Mouse (Mus musculus): Measurements from ENCODE around the gene Scnn1b. TPM values are rescaled to one million over a fixed set of nuclear protein-coding genes. Genes with fewer than 3 reads are reported as not detected.

The Scnn1b gene
- total and polyA plus RNA-seq, 3 experiments: 0.47 TPM; not detected in 2

GRCm38 (mm10) chr7:121899940-121900339 lies 35.1 kb downstream of the Scnn1b start:
- H3K36me3 ChIP-seq (ENCODE audit: control insufficient read depth, insufficient read depth, low read length): no peaks in the 10 kb centered on the region
- TF ChIP-seq EP300 (IDR thresholded peaks at IDR 0.05; ENCODE audit: insufficient read depth, low read depth, low read length): no peak
- intact Hi-C loops (cut with DNase I): loop anchor here (2.0 kb wide), 1 partner anchor 63 kb away; no protein-coding TSS in a partner anchor
- 21% methylated on average over 7 of the region's 7 CpGs for WGBS
- H3K27me3 ChIP-seq (ENCODE audit: control insufficient read depth, insufficient read depth, low read length): peaks cover 2% of the 10 kb centered on the region
- no peak overlapping the region for H3K4me3 ChIP-seq
- no peaks in the 10 kb centered on the region for H3K4me1 ChIP-seq (ENCODE audit: control insufficient read depth, insufficient read depth, low read length)
- H3K27ac ChIP-seq: no peak overlapping the region
- no peak for DNase-seq
- no peak overlapping the region for H3K9ac ChIP-seq (ENCODE audit: low read depth, low read length)
- no peaks in the 10 kb centered on the region for H3K79me2 ChIP-seq (replicated peaks; ENCODE audit: control insufficient read depth, insufficient read depth, low read length)

GRCm38 (mm10) chr7:121902757-121903411 lies 38.0 kb downstream of the Scnn1b start:
- Histone ChIP-seq H3K79me2 (replicated peaks; ENCODE audit: control insufficient read depth, insufficient read depth, low read length) (no peaks in the 10 kb centered on the region), H3K4me1 (ENCODE audit: control insufficient read depth, insufficient read depth, low read length) (no peaks in the 10 kb centered on the region), H3K9ac (ENCODE audit: low read depth, low read length) (no peak overlapping the region), H3K27ac (no peak overlapping the region), H3K4me3 (no peak overlapping the region), H3K36me3 (ENCODE audit: control insufficient read depth, insufficient read depth, low read length) (no peaks in the 10 kb centered on the region), H3K27me3 (ENCODE audit: control insufficient read depth, insufficient read depth, low read length) (peaks cover 2% of the 10 kb centered on the region)
- DNase-seq: no peak
- TF ChIP-seq POLR2A (IDR thresholded peaks at IDR 0.05; ENCODE audit: insufficient read depth, low read depth, low read length): no peak
- TF ChIP-seq CTCF (IDR thresholded peaks at IDR 0.05): no peak
- no peak for TF ChIP-seq EP300 (IDR thresholded peaks at IDR 0.05; ENCODE audit: insufficient read depth, low read depth, low read length)
- 41% methylated on average over 8 of the region's 8 CpGs for WGBS
- intact Hi-C loops (cut with DNase I): no loop called here

- H3K27me3 ChIP-seq (ENCODE audit: control insufficient read depth, insufficient read depth, low read length): no peaks in the 10 kb centered on the region
- intact Hi-C loops (cut with DNase I): no loop called here
- H3K79me2 ChIP-seq (replicated peaks; ENCODE audit: control insufficient read depth, insufficient read depth, low read length): no peaks in the 10 kb centered on the region
- 56% methylated on average over 4 of the region's 4 CpGs for WGBS
- no peak overlapping the region for H3K4me3 ChIP-seq
- no peak overlapping the region for H3K27ac ChIP-seq
- no peak overlapping the region for H3K9ac ChIP-seq (ENCODE audit: low read depth, low read length)
- H3K4me1 ChIP-seq (ENCODE audit: control insufficient read depth, insufficient read depth, low read length): no peaks in the 10 kb centered on the region
- H3K36me3 ChIP-seq (ENCODE audit: control insufficient read depth, insufficient read depth, low read length): no peaks in the 10 kb centered on the region
- no peak for TF ChIP-seq POLR2A (IDR thresholded peaks at IDR 0.05; ENCODE audit: insufficient read depth, low read depth, low read length)
- TF ChIP-seq EP300 (IDR thresholded peaks at IDR 0.05; ENCODE audit: insufficient read depth, low read depth, low read length): no peak
- no peak for TF ChIP-seq CTCF (IDR thresholded peaks at IDR 0.05)
- peak in 1 of 2 experiments; percentile 14 for DNase-seq
Observed at GRCm38 (mm10) chr7:121906879-121907278, 42.0 kb downstream of the Scnn1b start.

GRCm38 (mm10) chr7:121912250-121912649 lies 47.4 kb downstream of the Scnn1b start:
- DNase-seq: no peak
- 72% methylated on average over 8 of the region's 8 CpGs for WGBS
- no peak overlapping the region for H3K27ac ChIP-seq
- TF ChIP-seq CTCF (IDR thresholded peaks at IDR 0.05) (no peak), EP300 (IDR thresholded peaks at IDR 0.05; ENCODE audit: insufficient read depth, low read depth, low read length) (no peak), POLR2A (IDR thresholded peaks at IDR 0.05; ENCODE audit: insufficient read depth, low read depth, low read length) (no peak)
- H3K4me3 ChIP-seq: no peak overlapping the region
- no peak overlapping the region for H3K9ac ChIP-seq (ENCODE audit: low read depth, low read length)
- no peaks in the 10 kb centered on the region for H3K79me2 ChIP-seq (replicated peaks; ENCODE audit: control insufficient read depth, insufficient read depth, low read length)
- H3K27me3 ChIP-seq (ENCODE audit: control insufficient read depth, insufficient read depth, low read length): no peaks in the 10 kb centered on the region
- intact Hi-C loops (cut with DNase I): no loop called here
- no peaks in the 10 kb centered on the region for H3K36me3 ChIP-seq (ENCODE audit: control insufficient read depth, insufficient read depth, low read length)
- H3K4me1 ChIP-seq (ENCODE audit: control insufficient read depth, insufficient read depth, low read length): no peaks in the 10 kb centered on the region

- no peaks in the 10 kb centered on the region for H3K79me2 ChIP-seq (replicated peaks; ENCODE audit: control insufficient read depth, insufficient read depth, low read length)
- H3K4me1 ChIP-seq (ENCODE audit: control insufficient read depth, insufficient read depth, low read length): no peaks in the 10 kb centered on the region
- H3K36me3 ChIP-seq (ENCODE audit: control insufficient read depth, insufficient read depth, low read length): no peaks in the 10 kb centered on the region
- H3K4me3 ChIP-seq: no peak overlapping the region
- no peak overlapping the region for H3K27ac ChIP-seq
- intact Hi-C loops (cut with DNase I): no loop called here
- no peak overlapping the region for H3K9ac ChIP-seq (ENCODE audit: low read depth, low read length)
- DNase-seq: no peak
- TF ChIP-seq POLR2A (IDR thresholded peaks at IDR 0.05; ENCODE audit: insufficient read depth, low read depth, low read length) (no peak), EP300 (IDR thresholded peaks at IDR 0.05; ENCODE audit: insufficient read depth, low read depth, low read length) (no peak), CTCF (IDR thresholded peaks at IDR 0.05) (no peak)
- 53% methylated on average over 6 of the region's 6 CpGs for WGBS
- H3K27me3 ChIP-seq (ENCODE audit: control insufficient read depth, insufficient read depth, low read length): no peaks in the 10 kb centered on the region
Observed at GRCm38 (mm10) chr7:121913944-121914343, 49.1 kb downstream of the Scnn1b start.

- no peak overlapping the region for H3K4me3 ChIP-seq
- intact Hi-C loops (cut with DNase I): no loop called here
- 96% methylated on average over 7 of the region's 7 CpGs for WGBS
- H3K4me1 ChIP-seq (ENCODE audit: control insufficient read depth, insufficient read depth, low read length): no peaks in the 10 kb centered on the region
- no peaks in the 10 kb centered on the region for H3K36me3 ChIP-seq (ENCODE audit: control insufficient read depth, insufficient read depth, low read length)
- H3K27ac ChIP-seq: no peak overlapping the region
- no peaks in the 10 kb centered on the region for H3K27me3 ChIP-seq (ENCODE audit: control insufficient read depth, insufficient read depth, low read length)
- H3K9ac ChIP-seq (ENCODE audit: low read depth, low read length): no peak overlapping the region
- no peaks in the 10 kb centered on the region for H3K79me2 ChIP-seq (replicated peaks; ENCODE audit: control insufficient read depth, insufficient read depth, low read length)
- TF ChIP-seq CTCF (IDR thresholded peaks at IDR 0.05): no peak
- no peak for DNase-seq
Observed at GRCm38 (mm10) chr7:121924361-121924760, 59.5 kb downstream of the Scnn1b start.
